Mouse (Mus musculus): ENCODE data around the gene Prpf8.

DNA sequence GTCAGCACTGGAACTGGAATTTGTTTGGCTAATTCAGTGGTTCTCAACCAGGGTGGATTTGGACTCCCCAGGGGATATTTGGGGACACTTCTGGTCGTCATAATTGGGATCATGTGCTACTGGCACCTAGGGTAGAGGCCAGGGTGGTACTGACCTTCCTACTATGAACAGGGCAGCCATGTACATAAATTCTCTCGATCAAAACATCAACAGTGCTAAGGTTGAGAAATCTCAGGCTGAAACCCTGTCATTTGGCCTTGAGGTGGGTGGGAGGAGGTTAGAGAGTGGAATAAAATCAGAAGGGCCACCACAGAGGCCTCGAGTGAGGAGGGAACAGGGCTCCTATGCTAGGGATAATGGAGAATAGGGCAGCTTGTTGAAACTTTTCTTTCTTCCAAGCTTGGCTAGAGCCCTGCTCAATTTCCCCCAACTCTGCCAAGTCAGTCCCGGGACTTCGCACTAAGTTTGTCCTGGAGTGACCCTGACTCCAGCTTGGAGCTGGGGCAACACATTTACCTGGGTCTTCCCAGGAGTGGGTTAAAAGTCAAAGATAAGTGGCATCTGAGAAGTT lies 27.4 kb upstream of the Prpf8 start:
- TF ChIP-seq CTCF (IDR thresholded peaks at IDR 0.05; ENCODE audit: control insufficient read depth, insufficient read depth, low read length) (no peak), POLR2A (IDR thresholded peaks at IDR 0.05; ENCODE audit: borderline replicate concordance, control insufficient read depth, low read depth, low read length) (no peak)
